Mouse (Mus musculus) cerebellum, postnatal 36 days (tissue): Measurements from ENCODE around the gene Daam1.

Source experiments
- DNase-seq, 2 experiments: peaks; one replicate each; pipeline ENCODE4 v3.0.0; 2021 to 2022; ENCODE audit warnings: mixed read lengths in 2 of 2

The Daam1 gene

DNA sequence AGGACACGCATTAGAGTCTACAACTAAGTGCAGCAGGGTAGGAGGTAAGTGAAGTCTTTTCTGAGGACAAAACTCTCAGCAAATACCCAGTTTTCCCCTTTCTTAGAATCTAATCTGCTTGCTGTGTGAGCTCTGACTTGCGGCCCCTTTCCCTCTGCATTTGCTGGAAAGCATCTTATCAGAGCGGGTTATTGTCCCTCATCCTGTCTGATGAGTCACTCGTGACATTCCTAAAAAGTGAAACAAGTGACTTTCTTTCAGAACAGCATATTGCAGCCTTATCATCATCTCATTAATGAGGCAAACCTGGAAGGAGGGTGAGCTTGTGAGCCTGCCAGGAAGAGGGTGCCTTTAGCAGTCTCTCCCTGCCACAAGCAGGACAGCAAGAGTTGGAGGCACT is 68.7 kb downstream of the Daam1 start:
- no peak for DNase-seq

DNA sequence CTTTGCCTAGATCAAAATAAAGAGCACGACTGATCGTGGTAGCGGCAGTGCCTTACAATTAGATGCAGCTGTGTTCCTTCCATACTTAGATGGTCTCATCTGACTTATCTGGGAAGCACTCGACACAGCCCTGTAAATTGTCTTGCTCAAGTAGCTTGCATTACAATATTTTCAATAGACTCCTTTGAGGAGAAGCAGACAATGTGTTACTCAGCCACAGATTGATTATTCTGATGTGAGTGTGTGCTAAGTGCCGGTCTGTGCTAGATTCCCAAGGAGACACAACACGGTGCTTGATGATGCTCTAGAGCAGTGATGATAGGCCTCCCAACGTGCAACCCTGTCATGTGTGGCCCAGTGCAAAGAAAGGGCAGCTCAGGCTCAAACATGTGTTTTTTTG is 70.3 kb downstream of the Daam1 start:
- no peak for DNase-seq

DNA sequence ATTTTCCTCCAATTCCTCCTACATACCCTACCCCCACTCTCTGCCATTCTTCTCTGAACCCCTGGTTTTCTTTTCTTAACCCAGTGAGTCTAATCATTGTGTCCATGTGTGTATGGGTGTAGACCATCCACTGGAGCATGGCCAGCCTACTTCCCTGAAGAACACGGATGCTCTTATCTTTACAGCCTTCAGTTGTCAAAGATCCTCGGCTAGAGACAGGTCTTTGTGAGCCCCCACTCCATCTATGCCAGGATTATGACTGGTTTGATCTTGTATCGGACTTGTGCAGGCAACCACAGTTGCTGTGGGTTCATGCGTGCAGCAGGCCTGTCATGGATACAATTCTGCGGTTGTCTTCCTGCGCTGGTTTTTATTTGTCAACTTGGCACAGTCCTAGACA is 71.0 kb downstream of the Daam1 start:
- no peak for DNase-seq

DNA sequence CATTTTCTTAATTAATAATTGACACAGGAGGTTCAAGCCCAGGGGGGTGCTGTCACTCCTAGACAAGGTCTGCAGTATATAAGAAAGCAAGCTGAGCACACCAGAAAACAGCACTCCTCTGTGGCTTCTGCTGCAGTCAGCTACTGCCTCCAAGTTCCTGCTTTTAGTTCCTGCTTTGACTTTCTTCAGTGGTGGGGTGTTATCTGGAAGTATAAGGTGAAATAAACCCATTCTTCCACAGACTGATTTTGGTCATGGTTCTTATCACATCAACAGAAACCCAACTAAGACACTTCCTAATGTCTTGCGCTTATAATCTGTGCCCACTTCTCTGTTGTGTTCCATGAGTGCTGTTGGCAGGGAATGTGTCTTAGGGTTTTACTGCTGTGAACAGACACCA is 71.4 kb downstream of the Daam1 start:
- no peak for DNase-seq

DNA sequence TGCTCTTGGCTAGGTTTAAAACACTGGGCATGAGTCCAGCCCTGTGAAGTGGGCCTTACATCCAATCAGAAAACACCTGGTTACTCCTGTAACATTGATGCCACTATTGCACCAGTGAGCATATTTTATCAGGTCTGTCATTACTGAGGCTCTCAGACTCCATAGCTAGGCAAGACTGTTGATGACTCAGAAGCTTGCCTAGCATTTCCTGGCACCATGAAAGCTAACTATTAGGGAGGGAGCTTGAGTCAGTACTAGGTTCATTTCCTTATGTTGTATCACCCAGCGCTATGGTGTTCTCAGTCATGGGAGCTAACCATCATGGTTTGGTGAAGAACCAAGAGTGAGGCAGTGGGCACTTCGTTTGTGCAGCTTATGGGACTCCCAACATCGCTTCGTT is 72.3 kb downstream of the Daam1 start:
- no peak for DNase-seq

DNA sequence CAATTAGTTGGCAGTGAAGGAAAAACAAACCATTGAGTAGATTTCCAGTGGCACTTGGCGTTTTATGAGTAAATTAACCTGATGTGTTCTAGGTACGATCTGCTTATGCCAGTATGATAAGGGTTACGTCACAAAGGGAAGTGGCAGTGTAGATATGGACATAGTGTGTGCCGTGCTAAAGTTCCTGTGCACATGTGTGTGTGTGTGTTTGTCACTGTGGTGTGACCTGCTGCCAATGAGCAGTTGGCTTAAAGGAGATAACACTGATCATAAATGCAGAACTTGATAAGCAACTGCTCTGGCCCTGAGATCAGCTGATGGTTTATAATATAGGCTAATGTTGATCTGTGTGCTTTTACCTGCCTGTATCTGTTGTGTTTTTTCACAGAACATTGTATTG is 73.4 kb downstream of the Daam1 start:
- DNase-seq, result no peak

DNA sequence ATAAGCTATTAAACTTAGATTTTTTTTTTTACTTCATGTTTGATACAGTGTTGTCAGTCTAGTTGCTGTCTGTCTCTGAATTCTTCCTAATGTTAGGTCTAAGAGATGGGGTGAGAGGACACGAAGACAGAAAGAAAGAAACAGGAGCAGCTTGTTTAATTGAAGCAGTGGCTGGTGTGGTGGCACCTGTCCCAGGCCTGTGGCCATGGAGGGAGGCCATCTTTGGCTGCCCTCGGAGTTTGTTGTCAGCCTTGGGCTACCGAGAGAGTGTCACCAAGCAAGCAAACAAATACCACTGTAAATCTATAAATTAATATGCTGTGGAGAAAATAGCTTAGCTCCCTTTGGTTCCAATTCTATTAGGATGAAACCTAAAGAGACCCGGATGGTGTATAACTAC is 74.0 kb downstream of the Daam1 start:
- peak; percentile 28 to 44 for DNase-seq

DNA sequence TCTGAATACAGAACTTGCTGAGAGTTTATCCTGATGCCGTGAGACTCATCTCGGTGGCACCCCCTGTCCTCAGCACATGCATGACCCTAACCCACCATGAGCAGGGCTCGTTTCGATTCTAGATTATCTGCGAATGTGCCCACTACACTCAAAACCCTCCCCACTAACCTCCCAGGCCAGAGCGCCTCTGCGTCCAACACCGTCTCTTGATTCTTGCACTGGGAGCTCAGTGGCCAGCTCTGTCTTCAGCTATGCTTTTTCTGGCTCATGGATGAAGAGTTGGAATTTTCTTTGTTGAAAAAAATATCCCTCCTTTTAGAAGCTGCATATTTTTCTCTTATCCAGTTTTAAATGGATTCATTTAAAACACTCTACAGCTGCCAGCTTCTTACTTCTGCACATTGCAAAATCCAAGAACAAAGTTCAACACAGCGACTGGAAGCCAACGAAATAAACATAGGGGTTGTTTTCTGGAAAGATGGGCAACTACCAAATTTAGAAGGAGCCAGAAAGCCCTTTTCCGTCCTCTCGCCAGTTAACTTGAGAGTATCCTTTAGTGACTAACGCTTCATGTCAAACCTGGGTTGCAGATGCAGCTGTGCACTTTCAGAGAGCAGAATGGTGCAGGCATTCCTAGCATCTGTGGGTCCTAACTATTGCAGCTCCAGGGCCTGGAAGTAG is 74.9 kb downstream of the Daam1 start:
- DNase-seq, result no peak

DNA sequence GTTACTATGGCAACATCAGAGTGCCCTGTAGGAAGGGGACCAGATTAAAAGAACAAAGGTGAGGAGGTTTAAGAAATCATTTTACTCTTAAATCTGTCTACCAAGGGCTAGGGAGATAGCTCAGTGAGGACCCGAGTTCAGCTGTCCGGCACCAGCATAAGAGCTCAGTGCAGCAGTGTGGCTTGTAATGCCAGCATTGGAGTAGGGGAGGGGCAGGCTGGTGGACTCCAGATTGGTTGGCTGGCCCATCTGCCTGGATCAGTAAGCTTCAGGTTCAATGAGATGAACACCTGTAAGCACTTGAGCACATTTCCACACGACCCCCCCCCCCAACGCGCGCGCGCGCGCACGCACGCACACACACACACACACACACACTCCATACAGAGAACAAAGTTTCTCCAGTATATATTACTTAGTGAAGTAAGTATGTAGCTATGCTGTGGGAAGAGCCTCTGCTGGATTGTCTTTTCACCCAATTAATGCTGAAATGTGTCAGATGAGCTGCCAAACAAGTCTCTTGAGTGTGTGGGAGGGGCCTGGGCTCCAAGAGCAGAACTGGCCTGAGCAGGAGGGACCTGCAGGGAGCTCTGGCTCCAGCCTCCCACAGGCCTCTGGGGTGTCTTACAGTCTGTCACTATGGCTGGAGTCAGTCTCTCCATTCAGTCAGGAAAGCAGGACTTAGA is 75.8 kb downstream of the Daam1 start:
- peak; percentile 33 to 34 for DNase-seq

DNA sequence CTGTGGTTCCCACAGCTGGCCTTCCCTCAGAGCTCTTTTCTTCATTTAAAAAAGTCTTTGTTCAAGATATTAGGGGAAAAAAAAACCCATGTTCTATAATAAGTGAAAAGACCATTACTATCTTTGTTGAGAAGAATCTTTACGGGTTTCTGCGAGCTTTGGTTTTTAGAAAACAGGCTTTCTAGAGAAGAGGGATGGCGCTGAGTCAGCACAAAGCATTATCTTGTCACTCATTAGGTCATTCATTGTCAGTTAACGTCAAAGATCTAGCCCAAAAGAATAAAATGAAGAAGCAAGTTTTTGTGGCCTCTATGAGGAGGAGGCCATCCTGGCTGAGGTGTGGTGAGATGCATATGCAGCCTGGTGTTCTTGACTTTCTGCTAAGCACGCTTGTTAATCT is 78.1 kb downstream of the Daam1 start:
- DNase-seq, result no peak

DNA sequence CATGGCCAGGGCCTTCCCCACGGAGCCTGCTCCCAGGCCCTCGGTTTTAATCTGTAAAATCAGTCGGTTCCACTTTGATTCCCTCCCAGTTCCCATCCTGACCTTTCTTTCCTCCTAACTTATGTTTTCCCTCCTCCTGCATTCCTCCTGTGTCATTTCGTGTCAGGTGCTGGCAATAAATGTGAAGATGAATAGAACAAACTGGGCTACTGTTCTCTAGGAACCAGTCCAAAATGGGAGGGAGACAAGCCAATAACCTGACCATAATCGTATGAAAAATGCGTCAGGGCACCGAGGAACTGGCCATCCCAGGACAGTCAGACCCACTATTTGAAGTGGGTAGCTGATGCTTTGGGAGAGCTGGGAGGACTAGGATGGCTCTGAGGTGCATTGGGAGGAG is 79.4 kb downstream of the Daam1 start:
- DNase-seq, result peak in 1 of 2 experiments; percentile 25

DNA sequence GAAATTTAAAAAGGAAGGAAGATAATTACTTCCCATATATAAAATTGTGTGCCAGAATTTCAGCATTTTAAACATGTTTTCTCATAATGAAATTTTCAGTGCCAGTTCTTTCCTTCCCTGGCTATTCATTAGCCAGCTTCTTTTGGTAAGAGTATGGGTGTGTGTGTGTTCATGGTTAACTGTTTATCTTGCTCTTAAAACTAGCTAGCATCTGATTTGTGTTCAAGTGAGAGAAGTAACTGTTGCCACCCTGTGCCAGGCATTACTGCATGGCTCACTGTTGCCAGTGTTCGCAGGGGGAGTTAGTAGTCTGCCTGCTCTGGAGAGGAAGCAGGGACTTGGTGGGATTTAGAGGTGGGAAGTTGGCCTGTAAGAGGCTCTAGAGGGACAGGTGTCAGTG is 81.4 kb downstream of the Daam1 start:
- DNase-seq, result no peak

DNA sequence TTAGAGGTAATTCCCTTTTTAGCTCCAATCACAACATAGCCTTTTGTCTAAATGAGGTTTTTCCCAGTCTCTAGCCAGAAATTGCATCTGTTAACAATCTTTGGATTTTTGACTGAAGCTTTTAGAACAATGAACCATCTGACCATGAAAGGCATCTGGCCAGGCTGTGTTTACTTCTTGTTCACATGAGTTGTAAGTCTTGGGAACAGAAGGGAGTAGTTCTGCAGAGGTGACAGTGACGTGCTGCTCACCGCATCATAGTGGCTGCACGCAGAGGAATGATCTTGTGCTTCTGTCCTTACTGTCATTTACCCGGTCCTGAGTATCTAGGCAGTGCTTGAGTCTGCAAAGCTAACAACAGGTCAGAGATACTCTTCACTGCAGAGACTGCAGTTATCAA is 88.3 kb downstream of the Daam1 start:
- no peak for DNase-seq

DNA sequence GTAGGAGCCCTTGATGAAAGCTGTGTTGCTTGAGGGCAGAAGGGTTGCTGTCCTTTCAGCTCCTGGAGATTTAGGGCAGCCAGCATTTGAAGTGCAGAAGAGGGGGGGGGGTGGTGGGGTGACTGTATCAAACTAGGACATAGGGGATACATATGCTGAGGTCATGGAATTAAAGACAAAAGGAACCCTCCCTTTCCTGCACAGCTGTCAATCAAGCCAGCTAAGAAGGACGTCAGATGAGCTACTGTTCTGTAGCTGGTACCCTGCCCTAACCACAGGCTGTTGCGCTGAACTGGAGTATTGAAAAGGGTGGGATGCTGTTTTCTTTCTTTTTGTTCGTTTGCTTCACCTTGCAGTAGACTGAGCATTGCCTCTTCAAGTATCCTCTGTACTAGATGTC is 89.1 kb downstream of the Daam1 start:
- no peak for DNase-seq

DNA sequence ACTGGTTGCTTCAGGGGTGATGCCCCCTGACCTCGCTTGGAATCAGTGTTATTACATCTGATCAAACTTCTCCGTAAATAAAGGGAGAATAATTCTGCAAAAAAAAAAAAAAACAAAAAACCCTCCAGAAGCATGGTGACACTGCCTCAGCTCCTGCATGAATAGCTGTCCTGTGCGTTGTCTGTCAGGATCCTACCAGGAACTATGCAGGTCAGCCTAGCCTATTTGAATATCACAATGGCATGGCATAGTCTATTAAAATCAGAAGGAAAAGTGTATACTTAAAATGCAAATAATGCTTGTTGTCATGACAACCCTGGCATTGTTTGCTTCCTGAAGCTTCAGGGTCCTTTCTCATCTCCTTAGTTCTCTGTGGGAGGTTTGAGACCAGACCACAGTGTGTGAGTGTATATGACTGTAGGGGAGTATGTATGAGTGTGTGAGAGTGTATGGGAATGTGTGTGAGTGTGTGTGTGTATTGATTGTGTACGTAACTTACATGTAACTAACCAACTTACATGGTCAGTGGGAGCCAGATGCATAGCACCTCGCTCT is 92.0 kb downstream of the Daam1 start:
- no peak for DNase-seq

DNA sequence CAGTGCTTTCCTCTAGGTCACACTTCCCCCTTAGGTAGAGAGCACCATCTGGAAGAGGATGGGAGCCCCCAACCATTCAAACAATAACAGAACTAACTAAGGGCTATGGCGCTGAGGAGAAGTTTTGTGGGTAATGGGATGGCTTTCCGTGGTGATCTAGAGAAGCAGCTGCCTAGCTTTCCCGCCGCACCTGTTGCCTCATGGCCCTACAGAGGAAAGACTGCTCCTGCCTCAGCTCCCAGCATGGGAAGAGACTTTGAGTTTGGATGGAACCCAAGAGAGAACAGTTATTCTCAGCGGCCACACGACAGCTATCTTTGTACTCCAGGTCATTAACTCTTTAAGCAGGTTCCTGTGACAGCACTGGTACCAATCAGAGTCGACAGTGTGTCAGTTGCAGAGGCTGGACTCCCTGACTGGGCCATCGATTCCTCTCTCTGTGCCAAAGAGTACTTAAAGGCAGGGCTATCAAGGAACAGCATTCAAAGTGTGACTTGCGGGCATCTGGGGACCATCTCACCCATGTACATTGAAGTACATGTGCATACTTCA is 94.2 kb downstream of the Daam1 start:
- DNase-seq, result no peak

DNA sequence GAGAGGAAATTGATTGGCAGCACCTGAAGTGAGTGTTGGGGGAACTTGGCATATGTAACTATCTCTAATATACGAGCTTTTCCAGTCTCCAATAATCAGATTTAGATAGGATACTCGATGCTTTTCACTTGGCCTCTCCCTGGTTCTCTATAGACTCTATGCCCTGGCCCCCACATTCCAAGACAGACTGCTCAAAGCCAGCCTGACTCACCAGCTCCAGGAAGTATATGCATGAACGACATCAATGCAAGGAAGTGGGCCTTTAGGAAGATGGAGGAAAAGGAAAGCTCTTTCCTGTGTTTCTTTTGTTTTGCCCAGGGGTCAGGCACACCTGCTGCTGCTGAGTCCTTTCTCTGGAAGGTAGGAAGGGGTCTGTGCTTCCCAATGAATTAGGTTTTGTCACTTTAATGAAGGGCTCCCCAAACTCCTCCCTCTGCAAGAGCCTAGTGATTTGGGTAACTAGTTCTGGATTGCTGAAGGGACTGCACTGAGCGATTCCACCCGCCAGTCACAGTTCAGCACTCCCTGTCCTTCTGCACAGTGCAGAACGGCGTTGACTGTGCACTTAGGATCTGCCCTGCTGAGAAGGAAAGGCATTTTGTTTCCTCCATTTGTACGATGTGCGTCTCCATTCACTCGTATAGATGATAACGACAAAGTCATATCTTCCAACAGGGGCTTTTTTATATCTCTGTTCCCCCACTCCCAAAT is 95.3 kb downstream of the Daam1 start:
- no peak for DNase-seq

DNA sequence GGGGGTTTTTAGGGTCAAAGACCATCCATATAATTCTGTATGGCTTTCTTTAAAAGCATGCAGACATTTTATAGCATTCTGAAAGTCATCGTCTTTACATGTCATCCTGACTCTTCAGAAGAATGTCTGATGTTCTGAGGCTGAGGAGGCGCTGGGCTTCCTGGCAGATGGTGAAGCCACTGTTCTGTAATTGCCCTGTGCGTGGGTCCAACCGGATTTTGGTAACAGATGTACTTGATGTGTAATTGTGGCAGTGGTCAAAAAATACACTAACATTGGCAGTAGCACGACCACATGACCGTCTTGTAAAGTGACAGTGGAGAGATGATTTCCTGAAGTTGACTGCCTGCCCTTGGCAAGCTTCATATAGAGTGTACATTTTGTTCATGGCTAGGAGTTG is 97.2 kb downstream of the Daam1 start:
- no peak for DNase-seq

DNA sequence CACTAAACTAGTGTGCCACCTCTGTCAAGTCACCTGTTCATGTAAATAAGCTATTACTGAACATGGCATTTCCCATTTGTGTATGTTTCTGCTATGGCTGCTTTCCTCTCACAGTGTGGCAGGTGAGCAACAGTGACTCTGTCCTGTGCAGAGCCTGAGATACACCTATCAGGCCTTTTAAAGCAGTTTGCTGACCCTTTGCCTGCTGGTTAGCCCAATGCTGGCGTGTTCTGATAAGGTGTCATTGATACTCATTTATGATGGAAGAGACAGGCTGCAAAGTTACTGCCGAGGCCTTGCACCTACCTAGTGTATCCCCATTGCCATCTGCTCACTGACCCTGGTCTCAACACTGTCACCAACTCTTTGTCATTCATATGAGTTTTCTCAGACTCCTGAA is 99.0 kb downstream of the Daam1 start:
- DNase-seq, result no peak

DNA sequence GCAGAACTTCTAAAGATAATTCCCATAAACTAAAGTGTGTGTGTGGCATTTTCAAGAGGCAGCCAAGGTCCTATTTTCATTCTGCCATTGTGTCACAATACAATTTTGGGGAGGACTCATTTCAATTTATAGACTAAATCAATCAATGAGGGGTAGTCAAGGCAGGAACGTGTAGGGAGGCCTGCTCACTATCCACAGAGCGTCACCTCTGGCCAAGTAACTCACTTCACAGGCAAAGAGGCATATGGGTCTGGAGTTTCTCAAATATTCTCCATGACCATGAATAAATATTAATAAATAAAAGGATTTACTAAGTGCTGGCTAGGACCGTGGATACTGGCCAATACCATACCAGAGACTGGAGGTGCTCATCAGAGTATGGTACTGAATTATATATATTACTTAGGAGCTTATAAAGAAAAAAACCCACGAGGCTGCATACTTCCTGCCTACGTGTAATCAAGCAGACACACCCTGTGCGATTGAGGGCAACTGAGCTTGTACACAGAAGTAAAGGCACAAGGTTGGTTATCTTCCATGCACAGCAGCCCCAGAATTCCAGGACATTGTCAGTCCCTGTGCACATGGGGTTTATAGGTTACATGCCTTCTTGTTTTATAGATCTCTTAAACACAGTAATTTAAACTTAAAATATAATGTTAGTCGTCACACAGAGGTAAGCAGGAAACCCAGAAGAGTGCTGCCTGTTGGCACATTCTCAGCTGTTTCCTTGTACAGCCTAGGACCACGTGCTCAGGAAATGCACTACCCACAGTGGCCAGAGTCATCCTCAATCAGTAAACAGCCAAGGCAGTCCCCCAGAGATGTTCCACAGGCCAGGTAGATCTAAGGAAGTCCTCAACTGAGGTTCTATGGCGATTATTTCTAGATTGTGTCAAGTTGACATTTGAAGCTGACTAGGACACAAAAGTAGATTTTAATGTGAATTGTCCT is 101.8 kb downstream of the Daam1 start:
- DNase-seq, result no peak

DNA sequence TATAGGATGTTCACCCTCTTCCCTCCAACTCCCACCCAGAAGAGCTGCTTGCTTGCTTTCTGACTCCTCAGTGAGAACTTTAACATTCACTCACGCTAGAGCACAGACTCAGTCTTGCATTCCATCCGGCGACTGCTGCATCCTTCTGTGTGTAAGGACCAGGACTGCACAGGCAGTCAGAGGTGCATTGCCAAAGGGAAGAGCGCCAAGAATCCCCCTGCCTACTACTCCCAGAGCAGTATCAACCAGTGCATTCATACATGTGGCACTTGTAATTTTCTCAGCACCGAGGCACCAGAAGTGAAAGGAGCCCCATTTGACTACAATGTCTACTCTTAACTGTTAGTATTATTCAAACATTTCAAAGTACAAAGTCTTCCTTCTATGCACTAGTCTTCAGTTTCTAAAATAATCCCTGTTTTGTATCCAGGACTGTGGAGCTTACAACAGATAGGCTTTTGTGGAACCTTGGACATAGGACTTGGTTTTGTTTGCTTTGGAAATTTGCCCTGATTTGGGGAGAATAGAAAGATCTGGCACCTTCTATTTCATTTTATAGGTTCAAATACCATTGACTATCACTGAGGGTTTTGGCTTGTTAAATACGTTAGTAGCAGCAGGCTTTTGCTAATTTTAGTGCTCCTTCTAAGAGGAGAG is 103.2 kb downstream of the Daam1 start:
- DNase-seq, result no peak

DNA sequence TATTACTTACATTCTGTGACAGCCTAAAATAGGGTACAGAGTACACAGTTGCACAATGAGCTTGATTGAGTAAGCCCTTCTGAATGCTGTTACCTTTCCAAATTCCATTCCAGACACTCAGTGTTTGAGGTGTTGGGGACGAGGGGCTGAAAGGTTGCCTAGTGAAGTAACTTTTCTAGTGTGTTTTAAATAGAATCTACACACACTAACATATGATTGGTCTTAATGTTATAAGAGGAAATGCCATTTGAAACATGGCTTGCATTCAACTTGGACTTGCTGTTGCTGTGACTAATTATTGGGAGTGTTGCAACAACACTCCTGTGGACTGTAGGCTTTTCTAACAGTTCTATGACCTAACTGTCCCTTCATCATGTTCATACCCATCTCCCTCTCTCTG is 105.8 kb downstream of the Daam1 start:
- no peak for DNase-seq
